Mouse (Mus musculus): Measurements from ENCODE around the gene Pmel. TPM values are rescaled to one million over a fixed set of nuclear protein-coding genes. Genes with fewer than 3 reads are reported as not detected.

The Pmel gene
- 0.64 and 0.75 TPM in 2 replicates for polyA plus RNA-seq (2021; fragmentation: Nextera tagmentation)
- long read RNA-seq, experiment 1, partial matches to known transcripts = 0 of 2 reads
- long read RNA-seq, experiment 1, other reads (novel, unspliced or antisense) = 0 of 2 reads
- long read RNA-seq, experiment 2, partial matches to known transcripts = 0 of 2 reads
- long read RNA-seq, experiment 2, other reads (novel, unspliced or antisense) = 0 of 2 reads

GRCm38 (mm10) chr10:128703895-128704294 lies at the start of gene Pmel:
Pmel (plus strand) TSS chr10:128704195.

GRCm38 (mm10) chr10:128673763-128674468 lies 30.1 kb upstream of the Pmel start, which contains the start of gene Suox:
Suox (minus strand) TSS chr10:128674073.

GRCm38 (mm10) chr10:128695992-128696807 lies 7.8 kb upstream of the Pmel start, which contains the start of gene Rab5b:
Rab5b (minus strand) TSS chr10:128696264.

DNA sequence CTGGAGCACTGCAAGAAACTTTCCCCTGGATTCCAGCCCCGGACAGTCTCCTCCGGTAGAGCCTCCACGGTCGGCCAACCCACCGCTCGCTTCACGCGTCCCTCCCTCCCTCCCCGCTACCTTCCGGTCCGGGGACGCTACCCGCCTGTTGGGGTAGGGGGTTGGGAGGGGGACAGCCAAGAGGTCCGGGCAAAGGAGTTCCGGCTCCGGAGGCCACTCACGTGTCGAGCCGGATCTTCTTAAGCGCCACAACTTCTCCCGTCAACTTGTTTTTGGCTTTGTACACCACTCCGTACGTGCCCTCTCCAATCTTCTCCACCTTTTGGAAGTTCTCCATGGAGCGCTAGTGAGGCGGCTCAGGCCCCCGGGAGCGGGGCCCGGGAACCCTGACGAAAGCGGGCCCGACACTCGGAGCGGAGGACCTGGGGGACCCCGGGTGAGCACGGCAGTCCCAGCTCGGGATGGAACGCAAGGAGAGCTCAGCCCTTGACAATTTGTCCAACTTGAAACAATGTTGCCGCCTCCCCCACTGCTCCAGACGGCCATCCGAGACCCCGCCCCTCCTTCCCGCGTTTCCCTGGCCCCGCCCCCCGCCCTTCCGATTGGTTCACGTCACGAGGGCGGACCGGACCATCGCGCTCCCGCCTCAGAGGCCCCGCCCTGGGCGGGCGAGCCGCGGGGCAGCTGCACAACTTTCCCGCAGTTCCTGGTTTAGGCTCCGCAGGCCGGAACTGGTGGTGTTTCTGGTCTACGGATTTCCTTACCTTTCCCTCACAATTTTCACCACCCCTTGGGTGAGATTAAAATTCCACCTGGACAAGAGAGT lies 709 bp downstream of the Pmel start, which contains the start of gene Cdk2:
Gene Cdk2 (minus strand): TSS at position 541 of the 826 bp plus-strand sequence.

GRCm38 (mm10) chr10:128744680-128745601 lies 40.9 kb downstream of the Pmel start, which contains the start of gene Dgka:
Dgka (minus strand) TSS chr10:128744855.

GRCm38 (mm10) chr10:128747646-128748251 lies 43.8 kb downstream of the Pmel start, which contains the start of gene Pym1:
Pym1 (plus strand) TSS chr10:128747889.

Other genes starting within 250 kb of the Pmel start
- 80.0 and 92.3 TPM in 2 replicates for gene Smarcc2, start 244.9 kb upstream of the Pmel start, polyA plus RNA-seq (2021; fragmentation: Nextera tagmentation)
- gene Myl6, start 210.1 kb upstream of the Pmel start, polyA plus RNA-seq (2021; fragmentation: Nextera tagmentation) = 843 and 993 TPM in 2 replicates
- gene Myl6b, start 205.5 kb upstream of the Pmel start, polyA plus RNA-seq (2021; fragmentation: Nextera tagmentation) = 2.1 and 3.8 TPM in 2 replicates
- 2.3 and 2.6 TPM in 2 replicates for gene Esyt1, start 178.3 kb upstream of the Pmel start, polyA plus RNA-seq (2021; fragmentation: Nextera tagmentation)
- 5.6 and 5.8 TPM in 2 replicates for gene Zc3h10, start 156.4 kb upstream of the Pmel start, polyA plus RNA-seq (2021; fragmentation: Nextera tagmentation)
- 6,437 and 7,138 TPM in 2 replicates for gene Rpl41, start 154.9 kb upstream of the Pmel start, polyA plus RNA-seq (2021; fragmentation: Nextera tagmentation)
- gene Pa2g4, start 138.2 kb upstream of the Pmel start, polyA plus RNA-seq (2021; fragmentation: Nextera tagmentation) = 50.7 TPM in 2 replicates
- gene Erbb3, start 114.5 kb upstream of the Pmel start, polyA plus RNA-seq (2021; fragmentation: Nextera tagmentation) = 1.3 and 1.5 TPM in 2 replicates
- 1,260 and 1,337 TPM in 2 replicates for gene Rps26, start 77.4 kb upstream of the Pmel start, polyA plus RNA-seq (2021; fragmentation: Nextera tagmentation)
- gene Ikzf4, start 58.2 kb upstream of the Pmel start, polyA plus RNA-seq (2021; fragmentation: Nextera tagmentation) = 3.5 and 4.4 TPM in 2 replicates
- 9.6 and 10.0 TPM in 2 replicates for gene Suox, start 30.1 kb upstream of the Pmel start, polyA plus RNA-seq (2021; fragmentation: Nextera tagmentation)
- 50.2 and 54.3 TPM in 2 replicates for gene Rab5b, start 7.9 kb upstream of the Pmel start, polyA plus RNA-seq (2021; fragmentation: Nextera tagmentation)
- 1.2 and 1.5 TPM in 2 replicates for gene Cdk2, start 836 bp downstream of the Pmel start, polyA plus RNA-seq (2021; fragmentation: Nextera tagmentation)
- 5.3 TPM in 2 replicates for gene Dgka, start 40.7 kb downstream of the Pmel start, polyA plus RNA-seq (2021; fragmentation: Nextera tagmentation)
- 6.5 and 6.7 TPM in 2 replicates for gene Pym1, start 43.7 kb downstream of the Pmel start, polyA plus RNA-seq (2021; fragmentation: Nextera tagmentation)
- gene Mmp19, start 86.7 kb downstream of the Pmel start, polyA plus RNA-seq (2021; fragmentation: Nextera tagmentation) = 0.11 and 0.31 TPM in 2 replicates
- gene Dnajc14, start 99.9 kb downstream of the Pmel start, polyA plus RNA-seq (2021; fragmentation: Nextera tagmentation) = 14.7 and 15.1 TPM in 2 replicates
- 4.6 and 4.7 TPM in 2 replicates for gene Tmem198b, start 100.2 kb downstream of the Pmel start, polyA plus RNA-seq (2021; fragmentation: Nextera tagmentation)
- 132 and 144 TPM in 2 replicates for gene Sarnp, start 113.1 kb downstream of the Pmel start, polyA plus RNA-seq (2021; fragmentation: Nextera tagmentation)
- 22.3 and 35.3 TPM in 2 replicates for gene Ormdl2, start 117.5 kb downstream of the Pmel start, polyA plus RNA-seq (2021; fragmentation: Nextera tagmentation)
- gene Gdf11, start 187.5 kb downstream of the Pmel start, polyA plus RNA-seq (2021; fragmentation: Nextera tagmentation) = 6.8 and 7.9 TPM in 2 replicates
- gene Cd63, start 196.8 kb downstream of the Pmel start, polyA plus RNA-seq (2021; fragmentation: Nextera tagmentation) = 190 and 257 TPM in 2 replicates
- gene Rdh5, start 218.7 kb downstream of the Pmel start, polyA plus RNA-seq (2021; fragmentation: Nextera tagmentation) = 10.0 and 83.5 TPM in 2 replicates
- gene Bloc1s1, start 219.8 kb downstream of the Pmel start, polyA plus RNA-seq (2021; fragmentation: Nextera tagmentation) = 356 and 436 TPM in 2 replicates
- 3.7 and 4.6 TPM in 2 replicates for gene Itga7, start 229.6 kb downstream of the Pmel start, polyA plus RNA-seq (2021; fragmentation: Nextera tagmentation)